Mouse (Mus musculus): ENCODE data around the gene Pgm5. TPM values are rescaled to one million over a fixed set of nuclear protein-coding genes. Genes with fewer than 3 reads are reported as not detected.
"Not testable (repeated sequence)": the region's sequence is repeated elsewhere in the genome, so short reads cannot be mapped to it uniquely, and the experiment has no call there.

Pgm5 gene
- polyA plus RNA-seq, 1 experiment from 2014 or later = 0.96 TPM

- no peak for DNase-seq (ENCODE audit: low spot score)
- no peaks in the 10 kb centered on the region for H3K4me1 ChIP-seq (replicated peaks; ENCODE audit: insufficient read depth, low read length)
- no peak for ATAC-seq (replicated peaks; ENCODE audit: low FRiP score, low read depth)
- WGBS = 55% methylated on average over 7 of the region's 7 CpGs
- H3K4me3 ChIP-seq (replicated peaks; ENCODE audit: low read depth, low read length) = no peak overlapping the region
- H3K27ac ChIP-seq = no peak overlapping the region
- no peak overlapping the region for H3K9ac ChIP-seq (ENCODE audit: low read depth, low read length)
- H3K9me3 ChIP-seq (replicated peaks; ENCODE audit: low read length) = no peaks in the 10 kb centered on the region
- H3K36me3 ChIP-seq (ENCODE audit: insufficient read depth, low read length) = no peaks in the 10 kb centered on the region
- H3K4me2 ChIP-seq (ENCODE audit: low read length) = no peak overlapping the region
- TF ChIP-seq CTCF (IDR thresholded peaks at IDR 0.05; ENCODE audit: low read depth) = no peak
- no peaks in the 10 kb centered on the region for H3K27me3 ChIP-seq (ENCODE audit: insufficient read depth, low read length)
Measured at GRCm38 (mm10) chr19:24707071-24707906, 154.4 kb downstream of the Pgm5 start.

- 79% methylated on average over 1 of the region's 1 CpGs for WGBS
- Histone ChIP-seq H3K4me2 (ENCODE audit: low read length) (no peak overlapping the region), H3K4me1 (replicated peaks; ENCODE audit: insufficient read depth, low read length) (no peaks in the 10 kb centered on the region), H3K36me3 (ENCODE audit: insufficient read depth, low read length) (no peaks in the 10 kb centered on the region), H3K9ac (ENCODE audit: low read depth, low read length) (no peak overlapping the region), H3K27ac (no peak overlapping the region), H3K4me3 (replicated peaks; ENCODE audit: low read depth, low read length) (no peak overlapping the region), H3K9me3 (replicated peaks; ENCODE audit: low read length) (no peaks in the 10 kb centered on the region), H3K27me3 (ENCODE audit: insufficient read depth, low read length) (no peaks in the 10 kb centered on the region)
- no peak for ATAC-seq (replicated peaks; ENCODE audit: low FRiP score, low read depth)
- TF ChIP-seq CTCF (IDR thresholded peaks at IDR 0.05; ENCODE audit: low read depth) = peak; percentile 79
- peak; percentile 83 for DNase-seq (ENCODE audit: low spot score)
Measured at GRCm38 (mm10) chr19:24705395-24705794, 156.3 kb downstream of the Pgm5 start.

GRCm38 (mm10) chr19:24704326-24704725, 157.3 kb downstream of the Pgm5 start:
- Histone ChIP-seq H3K27ac (no peak overlapping the region), H3K9me3 (replicated peaks; ENCODE audit: low read length) (no peaks in the 10 kb centered on the region), H3K4me2 (ENCODE audit: low read length) (no peak overlapping the region), H3K36me3 (ENCODE audit: insufficient read depth, low read length) (no peaks in the 10 kb centered on the region), H3K4me1 (replicated peaks; ENCODE audit: insufficient read depth, low read length) (no peaks in the 10 kb centered on the region; the same call in 1 of the 2 replicates), H3K4me3 (replicated peaks; ENCODE audit: low read depth, low read length) (no peak overlapping the region), H3K27me3 (ENCODE audit: insufficient read depth, low read length) (no peaks in the 10 kb centered on the region), H3K9ac (ENCODE audit: low read depth, low read length) (no peak overlapping the region)
- DNase-seq (ENCODE audit: low spot score) (no peak), ATAC-seq (replicated peaks; ENCODE audit: low FRiP score, low read depth) (no peak)
- 65% methylated on average over 2 of the region's 2 CpGs for WGBS
- no peak for TF ChIP-seq CTCF (IDR thresholded peaks at IDR 0.05; ENCODE audit: low read depth)

GRCm38 (mm10) chr19:24703680-24704079, 158.0 kb downstream of the Pgm5 start:
- Histone ChIP-seq H3K9me3 (replicated peaks; ENCODE audit: low read length) (no peaks in the 10 kb centered on the region), H3K27ac (no peak overlapping the region), H3K9ac (ENCODE audit: low read depth, low read length) (no peak overlapping the region), H3K36me3 (ENCODE audit: insufficient read depth, low read length) (no peaks in the 10 kb centered on the region), H3K4me2 (ENCODE audit: low read length) (no peak overlapping the region), H3K4me3 (replicated peaks; ENCODE audit: low read depth, low read length) (no peak overlapping the region), H3K4me1 (replicated peaks; ENCODE audit: insufficient read depth, low read length) (no peaks in the 10 kb centered on the region; the same call in 1 of the 2 replicates), H3K27me3 (ENCODE audit: insufficient read depth, low read length) (no peaks in the 10 kb centered on the region)
- 54% methylated on average over 8 of the region's 8 CpGs for WGBS
- ATAC-seq (replicated peaks; ENCODE audit: low FRiP score, low read depth) = no peak
- no peak for TF ChIP-seq CTCF (IDR thresholded peaks at IDR 0.05; ENCODE audit: low read depth)
- DNase-seq (ENCODE audit: low spot score) = peak; percentile 47

GRCm38 (mm10) chr19:24703168-24703567, 158.5 kb downstream of the Pgm5 start:
- H3K36me3 ChIP-seq (ENCODE audit: insufficient read depth, low read length); H3K9ac ChIP-seq (ENCODE audit: low read depth, low read length); H3K4me1 ChIP-seq (replicated peaks; ENCODE audit: insufficient read depth, low read length); H3K4me3 ChIP-seq (replicated peaks; ENCODE audit: low read depth, low read length); H3K27ac ChIP-seq; H3K9me3 ChIP-seq (replicated peaks; ENCODE audit: low read length); H3K27me3 ChIP-seq (ENCODE audit: insufficient read depth, low read length); ATAC-seq (replicated peaks; ENCODE audit: low FRiP score, low read depth); H3K4me2 ChIP-seq (ENCODE audit: low read length): not testable (repeated sequence)
- peak; percentile 54 for DNase-seq (ENCODE audit: low spot score)
- 62% methylated on average over 1 of the region's 1 CpGs for WGBS
- peak; percentile 61 for TF ChIP-seq CTCF (IDR thresholded peaks at IDR 0.05; ENCODE audit: low read depth)

GRCm38 (mm10) chr19:24701716-24702115, 159.9 kb downstream of the Pgm5 start:
- H3K36me3 ChIP-seq (ENCODE audit: insufficient read depth, low read length) = no peaks in the 10 kb centered on the region
- H3K9ac ChIP-seq (ENCODE audit: low read depth, low read length) = no peak overlapping the region
- no peak for ATAC-seq (replicated peaks; ENCODE audit: low FRiP score, low read depth)
- no peak overlapping the region for H3K4me3 ChIP-seq (replicated peaks; ENCODE audit: low read depth, low read length)
- no peak for DNase-seq (ENCODE audit: low spot score)
- no peaks in the 10 kb centered on the region for H3K27me3 ChIP-seq (ENCODE audit: insufficient read depth, low read length)
- H3K4me1 ChIP-seq (replicated peaks; ENCODE audit: insufficient read depth, low read length) = peaks cover 6% of the 10 kb centered on the region
- H3K4me2 ChIP-seq (ENCODE audit: low read length) = no peak overlapping the region
- TF ChIP-seq CTCF (IDR thresholded peaks at IDR 0.05; ENCODE audit: low read depth) = peak; percentile 48; the same call in 1 of the 2 replicates
- H3K9me3 ChIP-seq (replicated peaks; ENCODE audit: low read length) = no peaks in the 10 kb centered on the region
- H3K27ac ChIP-seq = no peak overlapping the region
- WGBS = 56% methylated on average over 8 of the region's 8 CpGs
